Mouse (Mus musculus) lung, adult 2 months (tissue): ENCODE results near the gene Dst. TPM values are rescaled to one million over a fixed set of nuclear protein-coding genes. Genes with fewer than 3 reads are reported as not detected.

Experiments
- DNase-seq: peaks from one replicate; pipeline ENCODE4 v3.0.0; 2022
- H3K4me1 ChIP-seq: fragments of 200-500 bp; 2 replicates; pipeline ENCODE4 v1.6.1; 2011; ENCODE audit warnings: low read length; ENCODE audit not compliant: control insufficient read depth, insufficient read depth
- H3K4me3 ChIP-seq: fragments of 200-500 bp; replicated peaks from 2 replicates; pipeline ENCODE3; 2011; ENCODE audit warnings: low read depth, mild to moderate bottlenecking, control low read depth, low read length; ENCODE audit errors: extremely low read depth
- CTCF ChIP-seq: fragments of 200-500 bp; IDR thresholded peaks from 2 replicates; pipeline ENCODE4 v1.5.1; 2011; ENCODE audit warnings: mild to moderate bottlenecking, low read length, control low read depth; ENCODE audit not compliant: insufficient read depth
- POLR2A ChIP-seq: fragments of 200-500 bp; IDR thresholded peaks from 2 replicates; pipeline ENCODE4 v1.6.1; 2011; ENCODE audit warnings: low read depth, mild to moderate bottlenecking, control low read depth, low read length, borderline replicate concordance; ENCODE audit errors: extremely low read depth
- WGBS: fragments of 180-500 bp; shearing (Covaris S2); methylation state at CpG from one replicate; pipeline ENCODE4 v1.1.7; 2018; 5-methylcytosine and 5-hydroxymethylcytosine counted together
- polyA plus RNA-seq: library from polyadenylated mRNA; depleted of rRNA; stranded (reverse); fragments of >200 nt; gene quantifications from 2 replicates; pipeline ENCODE4 v1.2.3, GENCODE M21; 2012

The Dst gene
- polyA plus RNA-seq, 1 experiment: 55.4 TPM

DNA sequence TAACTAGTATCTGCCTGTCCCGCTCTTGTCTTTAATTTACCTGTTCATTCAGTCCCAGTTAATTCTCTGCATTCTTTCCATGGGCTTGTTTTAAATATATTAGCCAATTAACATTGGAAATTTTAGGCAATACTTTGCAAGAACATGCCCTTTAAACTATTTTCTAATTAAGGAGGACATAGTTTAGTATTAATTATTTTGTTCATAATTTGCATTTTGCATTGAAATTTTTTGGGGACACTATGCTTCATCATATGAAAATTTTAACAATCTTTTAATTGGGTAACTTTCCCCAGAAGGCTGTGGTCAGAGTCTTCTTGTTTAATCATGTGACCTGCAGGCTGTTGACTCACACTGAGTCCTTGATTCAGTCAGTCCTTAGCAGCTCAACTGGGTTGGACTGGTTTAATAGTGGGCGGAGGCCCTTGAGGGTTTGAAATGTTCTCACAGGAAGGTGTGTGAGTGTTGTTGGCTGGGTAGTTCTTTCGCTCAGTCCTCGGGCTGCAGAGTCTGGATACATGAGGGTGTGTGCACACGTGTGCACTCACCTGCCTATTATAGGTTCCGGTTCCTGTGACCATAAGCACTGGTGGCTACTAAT, 231.9 kb downstream of the Dst start:
- peak; percentile 60 for DNase-seq
- H3K4me1 ChIP-seq: peaks cover 8% of the 10 kb centered on the region
- TF ChIP-seq POLR2A (no peak), CTCF (no peak)
- H3K4me3 ChIP-seq: no peak overlapping the region
- 40% methylated on average over 6 of the region's 6 CpGs for WGBS

DNA sequence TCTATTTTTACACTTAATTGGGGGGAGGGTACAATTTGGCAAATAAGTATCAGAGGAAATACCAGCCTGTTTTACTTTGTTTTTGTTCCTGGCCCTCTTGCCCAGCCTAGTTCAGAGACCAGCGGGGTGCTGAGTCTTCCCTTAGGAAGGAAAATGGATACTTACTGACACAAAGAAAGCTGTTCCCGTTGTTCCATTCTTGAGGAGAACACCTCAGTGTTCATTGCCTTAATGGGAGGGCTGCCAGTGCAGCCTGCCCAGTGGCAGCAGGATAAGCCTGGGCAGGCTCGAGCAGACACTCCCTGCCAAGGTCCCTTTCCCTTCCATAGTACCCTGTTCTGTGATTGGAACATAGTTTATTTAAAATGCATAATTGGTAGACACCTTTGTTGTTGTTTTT, 232.7 kb downstream of the Dst start:
- no peak for TF ChIP-seq POLR2A
- TF ChIP-seq CTCF: no peak
- no peak for DNase-seq
- WGBS: 39% methylated on average over 3 of the region's 3 CpGs
- Histone ChIP-seq H3K4me3 (no peak overlapping the region), H3K4me1 (peaks cover 8% of the 10 kb centered on the region)

DNA sequence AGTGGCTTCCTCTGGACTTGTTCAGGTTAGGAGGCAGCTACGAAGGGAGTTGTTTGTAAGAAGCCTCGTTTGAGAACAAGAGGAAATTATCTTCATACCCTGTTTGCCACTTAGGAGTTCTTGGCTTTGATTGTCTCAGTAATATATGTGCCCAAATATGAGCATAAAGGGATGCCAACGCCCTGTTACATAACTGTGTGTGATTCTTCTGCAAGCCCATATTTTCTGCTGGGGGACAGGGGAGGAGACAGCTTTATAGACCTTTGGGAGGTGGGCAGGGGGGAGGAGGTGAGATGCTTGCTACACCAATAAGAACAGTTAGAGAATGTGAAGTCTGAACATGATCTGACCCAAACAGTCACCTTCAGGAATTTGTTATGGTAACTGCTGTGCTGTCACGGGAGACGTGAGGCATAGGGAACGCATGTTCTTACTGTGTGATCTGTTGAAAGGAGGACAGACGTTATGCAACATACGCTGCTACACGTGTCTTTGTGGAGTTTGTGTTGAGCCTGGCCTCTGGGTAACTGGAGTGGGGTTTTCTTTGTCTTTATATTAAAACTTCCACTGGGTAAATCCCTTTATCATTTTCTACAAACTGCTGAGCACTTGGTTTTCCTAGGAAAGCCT, 235.0 kb downstream of the Dst start:
- no peak for TF ChIP-seq CTCF
- TF ChIP-seq POLR2A: no peak
- 49% methylated on average over 9 of the region's 9 CpGs for WGBS

DNA sequence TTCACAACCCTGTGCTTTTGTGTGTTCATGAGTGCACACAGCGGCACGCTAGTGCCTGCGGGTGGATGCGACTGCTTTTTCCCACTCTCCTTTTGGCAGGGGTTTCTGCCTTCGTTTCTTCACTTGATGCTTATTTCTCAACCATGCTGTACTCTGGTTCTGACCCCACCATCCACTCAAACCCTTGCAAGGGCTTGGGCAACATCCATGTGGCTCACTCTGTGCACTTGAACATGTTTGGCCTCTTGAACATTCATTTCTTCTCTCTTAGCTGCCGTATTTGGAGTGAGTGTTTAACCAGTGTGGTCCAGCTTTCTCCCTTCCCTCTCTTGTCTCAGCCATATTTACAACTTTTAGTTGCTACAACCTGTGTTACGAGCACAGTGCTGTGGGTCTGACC, 236.8 kb downstream of the Dst start:
- no peak overlapping the region for H3K4me3 ChIP-seq
- no peak for TF ChIP-seq POLR2A
- TF ChIP-seq CTCF: no peak
- WGBS: 75% methylated on average over 7 of the region's 7 CpGs
- DNase-seq: no peak
- H3K4me1 ChIP-seq: peaks cover 8% of the 10 kb centered on the region

More for the DNA sequence above, 235.0 kb downstream of the Dst start:
- Histone ChIP-seq H3K4me1 (peaks cover 8% of the 10 kb centered on the region), H3K4me3 (no peak overlapping the region)
- no peak for DNase-seq

DNA sequence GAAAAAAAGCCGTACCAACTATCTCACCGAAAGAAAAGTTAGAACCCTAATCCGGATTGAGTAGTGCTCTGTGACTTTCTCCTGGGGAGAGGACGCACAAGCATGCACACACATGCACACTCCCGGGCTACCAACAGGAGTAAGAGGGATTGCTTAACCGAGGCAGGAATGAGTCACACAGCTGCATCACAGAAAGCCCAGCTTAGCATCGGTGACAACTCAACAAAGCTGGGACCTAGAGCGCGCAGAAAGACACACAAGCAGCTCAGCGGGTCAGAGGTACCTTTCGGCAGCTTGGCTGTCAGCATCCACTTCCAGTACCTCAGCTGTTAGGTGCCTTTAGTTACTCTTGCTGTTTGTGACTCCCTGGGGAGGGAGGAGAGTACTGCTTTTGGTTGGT, 240.0 kb downstream of the Dst start:
- Histone ChIP-seq H3K4me1 (peaks cover 2% of the 10 kb centered on the region; the same call in 1 of the 2 replicates), H3K4me3 (no peak overlapping the region)
- TF ChIP-seq POLR2A: no peak
- no peak for TF ChIP-seq CTCF
- WGBS: 88% methylated on average over 11 of the region's 11 CpGs
- DNase-seq: no peak

DNA sequence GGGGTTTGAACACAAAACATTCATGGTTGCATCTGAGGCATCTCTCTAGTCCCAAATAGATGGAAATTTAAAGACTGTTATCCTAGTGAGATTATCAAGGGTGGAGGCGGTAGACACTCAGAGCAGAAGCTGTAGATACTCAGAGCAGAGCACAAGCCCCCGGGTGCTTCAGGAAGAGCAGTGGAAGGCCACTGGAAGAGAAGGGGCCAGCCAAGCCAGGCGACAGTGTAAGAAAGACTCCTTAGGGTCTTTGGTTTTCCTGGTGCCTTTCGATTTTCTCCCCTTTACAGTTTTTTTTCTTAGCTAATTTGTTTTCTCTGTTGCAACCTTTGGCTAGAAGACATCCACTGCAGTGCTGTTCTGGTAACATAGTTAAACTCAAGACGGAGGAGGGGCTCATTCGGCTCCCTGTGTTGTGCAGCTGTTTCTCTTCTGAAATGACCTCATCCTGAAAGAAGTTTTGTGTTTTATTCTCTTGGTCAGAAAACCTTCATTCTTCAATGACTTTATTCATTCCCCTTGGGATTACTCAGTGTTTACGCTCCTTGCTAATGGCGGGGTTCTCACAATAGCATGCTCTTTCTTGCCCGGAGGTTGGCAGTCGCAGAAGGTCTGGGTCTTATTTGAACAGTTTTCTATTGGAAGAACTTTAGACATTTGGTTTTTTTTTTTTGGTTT, 242.5 kb downstream of the Dst start:
- TF ChIP-seq CTCF (no peak), POLR2A (no peak)
- Histone ChIP-seq H3K4me1 (no peaks in the 10 kb centered on the region), H3K4me3 (no peak overlapping the region)
- DNase-seq: no peak
- WGBS: 55% methylated on average over 10 of the region's 10 CpGs

DNA sequence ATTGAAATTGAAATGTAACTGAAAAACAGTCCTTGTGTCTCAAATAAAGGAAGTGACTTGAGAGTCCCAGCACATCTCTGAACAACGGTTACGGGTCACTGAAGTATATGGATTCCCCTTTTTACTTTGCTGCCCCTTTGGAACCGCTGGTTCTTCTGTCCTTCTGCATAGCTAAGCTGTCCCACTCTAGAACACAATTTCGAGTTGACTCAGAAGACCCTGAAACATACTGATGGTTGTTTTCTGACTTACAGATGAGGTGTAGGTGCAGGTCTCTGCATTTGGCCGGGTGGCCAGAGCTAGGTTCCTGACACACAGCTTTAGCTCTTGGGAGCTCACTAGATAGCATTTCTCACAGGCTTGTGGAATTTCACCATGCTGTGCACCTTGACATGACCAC, 244.7 kb downstream of the Dst start:
- H3K4me1 ChIP-seq: no peaks in the 10 kb centered on the region
- H3K4me3 ChIP-seq: no peak overlapping the region
- no peak for TF ChIP-seq POLR2A
- no peak for TF ChIP-seq CTCF
- DNase-seq: no peak
- WGBS: 90% methylated on average over 5 of the region's 5 CpGs

DNA sequence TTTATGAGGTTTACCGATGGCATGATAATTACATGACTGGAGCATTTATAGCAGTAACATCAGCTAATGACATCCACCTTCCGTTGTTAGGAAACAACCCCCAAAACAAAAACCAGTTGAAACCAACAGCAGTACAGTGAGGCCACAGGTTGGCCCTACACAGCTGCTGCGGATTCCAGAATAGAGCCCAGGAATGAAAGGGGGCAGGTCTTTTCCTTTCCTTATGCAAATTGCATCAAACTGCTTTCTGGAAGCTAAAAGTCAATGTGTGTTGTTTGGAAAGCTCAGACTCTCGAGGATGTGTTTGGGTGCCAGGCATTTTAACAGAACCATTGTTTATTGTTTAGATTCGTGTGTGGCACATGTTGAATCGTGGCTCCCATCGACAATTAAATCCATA, 248.0 kb downstream of the Dst start:
- TF ChIP-seq POLR2A (no peak), CTCF (no peak)
- H3K4me3 ChIP-seq: no peak overlapping the region
- 61% methylated on average over 7 of the region's 7 CpGs for WGBS

DNA sequence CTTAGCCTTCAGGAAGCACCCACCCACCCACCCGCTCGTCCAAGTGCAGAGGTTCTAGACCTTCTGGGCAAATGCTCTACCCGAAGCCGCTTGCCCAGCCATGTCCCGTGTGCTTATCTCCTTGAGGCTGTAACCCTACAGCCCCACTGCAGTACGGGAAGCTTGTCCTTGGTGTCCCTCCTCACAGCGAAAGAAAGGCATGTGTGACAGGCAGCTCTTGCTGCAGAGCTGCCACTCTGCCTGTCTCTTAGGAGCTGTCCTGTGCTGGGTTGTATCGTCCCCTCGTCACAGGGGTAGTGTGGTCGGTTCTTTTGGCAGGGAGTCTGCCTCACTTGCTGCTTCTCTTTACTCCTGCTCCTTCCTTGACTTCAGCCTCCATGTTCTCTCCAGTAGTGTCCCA, 249.7 kb downstream of the Dst start:
- no peaks in the 10 kb centered on the region for H3K4me1 ChIP-seq
- TF ChIP-seq CTCF (no peak), POLR2A (no peak)
- no peak for DNase-seq
- H3K4me3 ChIP-seq: no peak overlapping the region
- WGBS: 85% methylated on average over 10 of the region's 10 CpGs

More for the DNA sequence above, 248.0 kb downstream of the Dst start:
- DNase-seq: no peak
- H3K4me1 ChIP-seq: no peaks in the 10 kb centered on the region

DNA sequence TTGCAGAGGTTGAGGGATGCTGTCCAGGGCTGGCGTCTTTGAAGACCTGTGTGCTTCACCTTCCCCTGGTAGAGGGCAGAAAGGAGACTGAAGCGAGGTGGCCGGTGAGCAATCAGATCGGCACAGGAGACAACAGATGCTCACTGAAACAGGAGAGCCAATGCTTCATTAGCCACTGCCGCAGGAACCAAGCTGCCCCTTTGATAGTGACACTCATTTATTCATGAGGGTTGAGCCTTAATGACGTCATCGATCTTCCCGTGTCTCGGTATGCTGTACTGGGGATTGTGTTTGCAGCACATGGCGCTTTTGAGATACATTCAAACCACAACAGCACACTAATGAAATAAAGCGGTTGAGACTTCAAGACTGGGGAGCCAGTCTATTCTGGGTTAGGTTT, 250.8 kb downstream of the Dst start:
- WGBS: 77% methylated on average over 11 of the region's 11 CpGs
- H3K4me1 ChIP-seq: no peaks in the 10 kb centered on the region
- DNase-seq: no peak
- H3K4me3 ChIP-seq: no peak overlapping the region
- TF ChIP-seq CTCF (no peak), POLR2A (no peak)
